Mouse (Mus musculus): Measurements from ENCODE around the gene Olfm1. TPM values are rescaled to one million over a fixed set of nuclear protein-coding genes. Genes with fewer than 3 reads are reported as not detected.

Gene Olfm1
- polyA plus RNA-seq, 1 experiment from 2014 or later, result 113 TPM

Other genes with a start within 250 kb of the Olfm1 start
- not detected in 2 replicates for gene Fcnb, start 108.1 kb upstream of the Olfm1 start, polyA plus RNA-seq (2016; fragmentation: Nextera tagmentation; extraction: Ambion mirVana)

Measured in hindbrain, embryonic 10.5 days (tissue).